Mouse (Mus musculus) urinary bladder, postnatal 25 days (tissue): ENCODE results near the gene Ptges2.
A peak's percentile ranks its signal among the peaks of the same experiment; 100 is the strongest.

Experiments
- DNase-seq: peaks from one replicate; pipeline ENCODE4 v3.0.0; 2022; ENCODE audit warnings: low spot score

Ptges2 gene

GRCm38 (mm10) chr2:32440164-32440563, 44.5 kb downstream of the Ptges2 start:
- no peak for DNase-seq

GRCm38 (mm10) chr2:32440632-32441031, 44.9 kb downstream of the Ptges2 start:
- no peak for DNase-seq

GRCm38 (mm10) chr2:32441550-32441949, 45.9 kb downstream of the Ptges2 start:
- no peak for DNase-seq

GRCm38 (mm10) chr2:32445535-32445934, 49.8 kb downstream of the Ptges2 start:
- DNase-seq: no peak

GRCm38 (mm10) chr2:32447264-32447936, 51.7 kb downstream of the Ptges2 start:
- DNase-seq: no peak

- no peak for DNase-seq
Measured at GRCm38 (mm10) chr2:32448480-32448879, 52.8 kb downstream of the Ptges2 start.

- DNase-seq: no peak
Measured at GRCm38 (mm10) chr2:32449761-32450754, 54.4 kb downstream of the Ptges2 start, which contains the start of gene Naif1. Gene Naif1 (plus strand): TSS chr2:32450457.

- peak; percentile 97 for DNase-seq
Measured at GRCm38 (mm10) chr2:32450881-32451844, 55.5 kb downstream of the Ptges2 start, which contains the start of gene Slc25a25. Gene Slc25a25 (minus strand): TSS chr2:32451445.

- peak; percentile 95 for DNase-seq
Measured at GRCm38 (mm10) chr2:32451870-32452372, 56.2 kb downstream of the Ptges2 start.

- no peak for DNase-seq
Measured at GRCm38 (mm10) chr2:32452441-32452971, 56.8 kb downstream of the Ptges2 start.

- no peak for DNase-seq
Measured at GRCm38 (mm10) chr2:32453641-32454303, 58.1 kb downstream of the Ptges2 start.

- no peak for DNase-seq
Measured at GRCm38 (mm10) chr2:32454633-32455032, 58.9 kb downstream of the Ptges2 start.

GRCm38 (mm10) chr2:32455101-32455500, 59.4 kb downstream of the Ptges2 start:
- no peak for DNase-seq
